Mouse (Mus musculus): Measurements from ENCODE around the gene Ergic1.

Gene Ergic1

DNA sequence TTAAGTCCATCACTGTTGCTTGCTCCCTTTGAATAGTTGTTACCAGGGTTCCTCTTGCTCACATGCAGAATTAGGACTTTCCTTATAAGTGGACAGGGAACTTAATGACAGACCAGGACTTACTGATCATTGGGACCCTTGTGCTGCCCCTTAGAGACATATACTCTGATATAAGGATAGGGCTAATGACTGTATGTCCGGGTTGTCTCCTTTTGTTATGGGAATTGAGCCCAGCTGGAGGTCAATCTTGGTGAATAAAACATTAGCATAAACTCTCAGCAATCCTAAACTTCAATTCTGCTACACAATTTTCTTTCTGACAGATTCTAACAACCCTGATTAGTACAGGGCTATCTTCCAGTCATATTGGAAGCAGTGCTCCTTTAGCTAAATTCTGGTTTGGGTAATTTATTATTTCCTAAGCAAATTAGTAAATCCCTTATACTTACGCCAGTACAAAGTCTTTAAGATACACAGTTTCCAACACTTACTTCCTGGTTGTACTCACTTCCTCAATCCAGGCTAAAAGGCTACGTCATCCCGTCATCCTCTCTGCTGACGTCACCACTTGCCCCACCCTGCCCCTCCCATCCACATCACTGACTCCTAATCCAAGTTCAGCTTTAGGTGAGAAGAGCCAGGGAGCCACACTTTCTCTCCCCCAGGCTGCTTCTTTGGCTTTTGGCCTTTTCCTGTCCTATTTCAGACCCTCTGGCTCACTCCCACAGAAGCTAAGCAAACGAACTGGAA, 23.4 kb upstream of the Ergic1 start:
- no peak for DNase-seq (ENCODE audit: low read depth, low spot score)

DNA sequence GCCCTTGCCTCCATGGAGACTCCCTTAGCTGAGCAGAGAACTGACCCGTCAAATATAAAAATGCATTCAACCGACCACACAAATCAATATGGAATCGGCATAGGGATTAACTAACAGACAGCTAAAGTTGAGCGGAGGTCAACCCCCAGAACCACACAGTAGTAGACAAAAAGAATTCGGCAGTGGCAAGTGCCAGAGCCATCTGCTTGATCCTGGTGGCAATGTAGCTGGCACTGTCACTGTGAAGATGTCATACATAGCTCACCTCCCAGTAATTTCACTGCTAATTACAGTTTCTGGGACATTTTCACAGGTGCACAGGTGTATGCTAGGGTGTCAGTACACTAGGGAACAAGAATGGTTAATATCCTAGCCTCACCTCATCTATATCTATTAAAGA, 21.2 kb upstream of the Ergic1 start:
- DNase-seq (ENCODE audit: low read depth, low spot score): peak; percentile 81

DNA sequence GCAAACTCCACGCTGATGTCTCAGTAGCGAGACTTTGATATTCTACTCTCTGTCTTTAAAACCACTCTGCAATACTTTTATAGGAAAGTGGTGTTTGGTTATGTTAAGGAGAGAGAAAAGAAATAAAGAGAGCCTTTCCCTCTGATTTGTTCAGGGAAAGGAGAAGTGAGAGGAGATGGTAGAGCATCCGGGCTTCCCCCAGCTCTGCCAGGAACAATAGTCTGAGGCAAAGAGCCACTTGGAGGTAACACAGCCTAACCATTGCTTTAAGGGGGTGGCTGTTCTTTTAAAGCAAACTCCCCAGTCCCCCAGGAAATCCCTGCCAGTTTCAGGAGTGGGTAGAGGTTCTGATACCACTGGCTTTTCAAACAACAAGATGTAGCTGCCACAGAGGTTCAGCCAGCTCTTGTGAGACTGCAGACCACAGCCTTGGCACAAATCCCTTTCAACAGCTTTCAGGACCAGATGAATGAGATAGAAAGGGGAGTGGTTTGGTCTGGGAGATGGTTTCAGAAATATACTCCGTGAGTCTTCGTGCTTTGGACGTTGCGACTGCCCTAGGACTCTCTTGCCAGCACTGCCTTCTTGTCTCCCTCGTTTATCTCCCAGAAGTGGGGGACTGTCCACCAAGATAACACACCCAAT, 16.8 kb upstream of the Ergic1 start:
- no peak for DNase-seq (ENCODE audit: low read depth, low spot score)

DNA sequence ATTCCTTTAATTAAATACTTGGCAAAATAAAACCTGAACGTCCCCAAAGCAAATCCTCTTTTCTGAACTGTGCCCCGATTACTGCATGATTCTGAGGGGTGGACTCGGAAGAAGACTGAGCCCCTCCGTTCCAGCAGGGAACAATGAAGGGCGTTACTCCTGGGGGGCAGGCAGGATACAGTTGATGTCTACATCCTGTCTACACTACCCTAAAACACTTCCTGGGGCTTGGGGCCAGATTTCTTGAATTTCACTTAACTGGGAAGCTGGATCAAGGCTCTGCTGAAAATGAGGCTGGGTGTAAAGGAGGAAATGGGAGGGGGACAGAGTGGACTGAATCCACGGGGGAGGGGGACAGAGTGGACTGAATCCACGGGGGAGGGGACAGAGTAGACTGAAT, 13.5 kb upstream of the Ergic1 start:
- no peak for DNase-seq (ENCODE audit: low read depth, low spot score)

DNA sequence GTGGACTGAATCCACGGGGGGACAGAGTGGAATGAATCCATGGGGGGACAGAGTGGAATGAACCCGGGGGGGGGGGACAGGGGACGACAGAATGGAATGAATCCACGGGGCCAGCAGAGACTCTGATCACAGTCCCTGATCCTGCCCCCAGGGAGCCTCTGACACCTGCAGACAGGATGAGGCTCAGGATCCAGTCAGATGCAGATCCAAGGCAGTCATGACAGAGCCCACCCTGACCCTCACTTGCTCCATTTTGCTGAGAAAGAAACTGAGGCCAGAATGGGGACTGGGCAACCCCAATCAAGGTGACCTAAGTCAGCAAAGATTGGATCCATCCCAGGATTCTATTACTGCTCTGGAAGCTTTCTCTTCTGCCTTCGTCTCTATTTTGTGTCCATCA, 12.7 kb upstream of the Ergic1 start:
- DNase-seq (ENCODE audit: low read depth, low spot score): no peak

DNA sequence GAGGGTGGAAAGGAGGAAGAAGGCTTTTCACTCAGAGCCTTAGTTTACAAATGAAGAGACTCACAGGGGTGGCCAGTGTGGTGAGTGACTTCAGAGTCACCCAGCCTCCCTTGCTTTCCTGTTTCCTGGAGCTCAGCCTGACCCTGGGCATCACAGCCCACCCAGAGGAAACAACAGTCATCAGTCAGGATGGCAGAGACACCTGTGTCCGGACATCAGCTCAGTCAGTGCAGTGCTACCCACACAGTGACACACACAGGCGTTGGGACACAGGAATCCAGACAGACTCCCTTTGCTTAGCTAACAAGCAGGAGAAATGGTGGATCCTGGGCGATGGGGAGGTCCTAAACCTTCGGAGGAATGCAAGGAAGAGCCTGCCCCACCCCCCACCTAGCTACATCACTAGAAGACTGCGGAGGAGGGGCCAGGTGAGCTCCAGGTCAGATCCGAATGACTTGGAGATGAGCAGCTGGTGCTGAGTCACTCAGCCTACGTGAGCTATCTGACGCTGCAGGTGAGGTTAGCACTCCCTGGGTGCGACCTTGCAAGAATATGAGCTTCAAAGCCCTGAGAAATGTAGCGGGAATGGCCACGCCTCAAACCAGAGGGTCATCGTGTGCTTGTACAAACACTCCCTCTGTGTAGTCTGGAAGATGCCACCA, 12.0 kb upstream of the Ergic1 start:
- peak; percentile 67 for DNase-seq (ENCODE audit: low read depth, low spot score)

DNA sequence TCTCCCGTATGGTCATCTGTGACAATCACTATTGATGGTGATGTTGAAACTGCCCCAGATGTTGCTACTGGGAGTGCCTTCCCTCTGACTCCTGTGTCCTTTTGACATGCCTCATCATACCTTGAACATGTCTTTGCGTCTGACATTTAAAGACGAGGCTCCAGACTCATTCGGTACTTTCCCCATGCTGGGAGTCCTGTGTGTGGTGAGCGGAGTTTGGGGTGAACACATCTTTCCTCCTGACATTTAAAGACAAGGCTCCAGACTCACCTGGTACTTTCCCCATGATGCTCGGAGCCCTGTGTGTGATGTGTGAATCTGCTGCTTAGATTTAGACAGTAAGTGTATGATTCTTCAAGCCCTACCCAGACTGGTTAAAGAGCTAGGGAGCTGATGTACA, 10.2 kb upstream of the Ergic1 start:
- DNase-seq (ENCODE audit: low read depth, low spot score): no peak

DNA sequence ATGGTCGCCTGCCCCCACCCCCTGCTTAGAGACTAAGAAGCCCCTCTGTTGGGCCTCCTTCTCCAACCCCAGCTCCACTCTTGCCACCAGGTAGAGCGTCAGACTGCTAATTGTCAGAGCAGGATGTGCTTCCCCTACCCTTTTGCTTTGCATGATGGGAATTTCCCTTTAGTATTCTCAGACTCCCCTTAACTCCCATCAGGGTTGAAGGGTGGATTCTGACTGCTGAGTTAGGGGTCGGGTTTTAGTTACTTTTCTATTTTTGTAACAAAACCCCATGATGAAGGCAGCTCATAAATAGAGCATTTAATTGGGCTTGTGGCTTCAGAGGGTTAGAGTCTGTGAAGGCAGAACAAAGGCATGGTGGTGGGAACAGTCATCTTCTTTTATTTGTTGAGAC, 8.3 kb upstream of the Ergic1 start:
- DNase-seq (ENCODE audit: low read depth, low spot score): no peak

DNA sequence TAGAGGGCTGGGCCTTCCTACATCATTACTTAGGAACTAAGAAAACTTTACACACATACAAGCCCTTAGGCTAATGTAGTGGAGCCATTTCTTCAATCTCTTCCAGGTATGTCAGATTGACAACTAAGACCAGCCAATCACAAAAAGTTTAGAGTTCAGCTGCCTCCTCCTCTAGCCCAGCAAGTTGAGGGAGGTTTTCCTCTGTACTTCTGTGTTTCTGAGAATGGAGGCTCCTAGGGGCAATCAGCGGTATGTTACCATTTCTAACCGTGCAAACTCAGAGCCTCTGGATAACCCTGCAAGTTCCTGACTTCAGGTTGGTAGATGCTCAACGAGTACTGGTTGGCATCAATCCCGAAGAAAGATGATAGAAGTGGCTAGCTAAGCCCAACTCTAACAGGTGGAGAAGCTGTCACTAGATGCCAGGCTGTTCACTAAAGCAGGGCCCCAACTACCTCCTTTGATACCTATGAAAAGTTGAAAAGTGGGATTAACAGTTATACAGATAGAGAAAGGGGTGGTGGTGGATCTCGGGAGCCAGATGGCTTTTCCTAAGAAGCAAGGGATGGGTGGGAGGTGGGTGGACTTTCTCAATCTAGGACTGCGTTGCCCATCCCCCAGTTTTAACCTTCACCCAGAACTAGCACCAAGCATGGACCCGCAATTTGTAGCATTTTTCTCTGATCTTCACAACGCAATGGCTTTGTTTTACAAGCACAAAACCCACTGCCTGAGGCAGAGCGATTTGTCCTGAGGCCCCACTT, 581 bp upstream of the Ergic1 start:
- peak; percentile 44 for DNase-seq (ENCODE audit: low read depth, low spot score)

DNA sequence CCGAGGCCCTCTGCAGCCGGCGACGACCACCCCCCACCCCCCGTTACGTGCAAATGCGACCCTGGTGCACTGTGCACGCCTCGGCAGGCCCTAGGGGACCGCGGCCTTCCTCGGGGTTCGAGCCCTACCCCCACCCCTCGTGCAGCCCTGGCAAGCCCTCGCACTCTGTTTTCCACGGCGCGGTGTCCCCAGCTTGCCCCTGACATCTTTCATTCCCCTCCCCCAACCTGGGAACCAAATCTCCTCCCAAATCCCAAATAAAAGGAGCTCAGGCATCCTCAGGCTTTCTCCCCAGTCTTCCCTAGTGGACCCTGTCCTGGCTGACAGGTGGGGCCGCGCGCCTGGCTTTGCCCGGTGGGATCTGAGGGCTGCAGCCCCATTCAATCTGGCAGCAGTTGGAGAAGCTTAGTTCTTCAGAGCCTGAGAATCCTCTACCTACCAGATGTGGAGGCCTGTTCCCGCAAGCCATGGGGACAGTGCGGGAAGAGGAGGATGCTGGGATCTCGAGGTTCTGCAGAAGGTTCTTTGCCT, 427 bp downstream of the Ergic1 start, which contains the start of gene Dusp1:
Gene Dusp1, minus strand, starts transcription at position 478 of the 531 bp plus-strand sequence.
- DNase-seq (ENCODE audit: low read depth, low spot score): peak; percentile 51

DNA sequence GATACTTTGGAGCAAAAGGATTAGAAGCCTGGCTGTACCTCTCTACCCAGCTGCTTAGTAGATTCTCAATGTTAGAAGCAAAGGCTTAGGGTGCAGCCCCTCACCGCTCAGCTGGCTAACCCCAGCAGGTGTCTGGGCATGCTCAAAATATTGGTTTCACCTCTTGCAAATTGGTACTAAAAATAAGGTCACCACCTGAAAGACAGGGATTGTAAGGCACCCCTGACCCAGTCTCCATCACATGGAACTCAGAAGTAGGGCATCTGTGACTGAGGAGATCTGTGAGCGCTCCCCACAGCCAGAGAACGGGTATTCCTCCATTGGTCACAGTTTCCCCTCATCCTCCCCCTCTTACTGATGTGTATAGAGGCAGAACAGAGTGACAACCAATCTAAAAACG, 1.0 kb downstream of the Ergic1 start:
- peak; percentile 51 for DNase-seq (ENCODE audit: low read depth, low spot score)

DNA sequence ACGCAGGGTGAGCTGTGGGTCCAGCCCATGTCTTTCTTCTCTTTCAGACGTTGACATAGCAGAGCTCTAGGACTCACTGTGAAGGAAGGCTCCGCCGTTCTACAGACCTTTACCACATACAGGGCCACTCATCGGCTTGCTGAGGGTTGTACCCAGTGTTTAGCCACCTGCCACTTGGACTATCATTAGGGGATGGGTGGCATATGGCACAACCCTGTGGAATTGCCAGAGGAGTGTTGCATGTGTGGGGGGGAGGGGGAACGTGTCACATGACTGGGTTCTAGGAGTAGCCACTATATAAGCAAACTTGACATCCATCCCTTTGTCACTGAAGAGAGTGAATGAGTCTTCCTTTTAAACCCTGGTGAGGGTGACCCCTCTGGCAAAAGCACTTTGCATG, 2.2 kb downstream of the Ergic1 start:
- peak; percentile 73 for DNase-seq (ENCODE audit: low read depth, low spot score)

DNA sequence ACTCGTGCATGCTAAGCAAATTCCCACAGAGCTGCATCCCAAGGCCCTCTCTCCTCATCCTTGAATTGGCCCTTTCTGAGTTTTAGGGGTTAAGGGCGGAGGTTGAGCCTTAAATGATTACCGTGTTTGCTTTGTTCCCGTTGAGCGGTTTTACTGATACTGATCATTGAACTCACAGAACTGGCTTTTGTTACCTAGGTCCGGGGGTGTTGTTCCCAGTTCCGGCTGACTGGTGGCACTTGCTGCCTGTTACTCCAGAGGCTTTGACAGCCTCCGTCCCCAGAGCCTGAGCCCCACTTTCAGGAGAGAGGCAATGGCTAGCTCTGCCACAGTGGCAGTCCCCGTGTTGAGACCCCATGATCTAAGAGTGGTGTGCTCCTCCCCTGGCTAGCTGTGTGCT, 3.1 kb downstream of the Ergic1 start:
- DNase-seq (ENCODE audit: low read depth, low spot score): no peak

DNA sequence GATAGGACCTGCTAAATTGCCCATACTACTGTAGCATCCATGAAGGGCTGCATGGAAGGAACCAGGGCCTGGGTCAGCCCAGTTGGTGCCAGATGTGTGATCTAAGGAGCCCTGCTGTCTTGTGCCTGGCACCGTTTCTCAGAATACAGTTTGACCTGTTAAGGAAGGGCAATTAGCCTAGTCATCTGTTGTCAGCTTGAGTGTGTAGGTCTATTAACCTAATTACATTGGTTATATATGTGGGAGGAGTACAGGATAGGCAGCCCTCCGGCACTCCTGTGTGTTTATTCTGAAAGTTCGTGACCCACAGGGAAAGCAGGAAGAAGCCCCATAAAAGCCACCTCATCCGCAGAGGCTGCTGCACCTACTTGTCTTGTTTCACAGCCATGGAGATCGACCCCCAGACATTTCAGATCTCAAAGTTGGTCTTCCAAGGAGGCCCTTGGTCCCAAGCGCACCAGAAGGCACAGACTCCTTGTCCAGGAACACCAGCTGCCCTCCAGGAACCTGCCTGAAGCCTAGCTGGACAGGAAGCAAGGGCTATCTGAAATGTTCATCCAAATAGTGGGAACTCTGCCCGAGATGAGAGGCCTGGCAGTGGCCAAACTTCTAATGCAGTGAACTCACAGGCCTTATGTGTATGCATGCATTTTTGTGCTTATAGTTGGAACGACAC, 6.0 kb downstream of the Ergic1 start:
- peak; percentile 62 for DNase-seq (ENCODE audit: low read depth, low spot score)

DNA sequence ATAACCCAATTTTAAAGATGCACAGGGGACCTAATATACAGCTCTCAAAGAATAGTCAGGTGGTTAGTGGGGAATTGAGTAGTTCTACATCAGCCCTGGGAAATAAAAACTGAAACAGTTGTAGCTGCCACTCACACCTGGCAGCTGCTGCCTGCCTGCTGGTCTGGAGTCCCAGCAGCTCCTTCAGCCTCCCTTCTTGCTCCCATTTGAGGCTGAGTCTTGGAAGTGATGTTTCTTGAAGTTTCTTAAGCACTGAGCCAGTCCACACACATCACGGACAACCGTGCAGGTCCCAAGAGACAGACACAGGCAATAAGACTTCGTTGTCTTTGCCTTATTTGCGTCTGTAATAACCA, 6.5 kb downstream of the Ergic1 start:
- DNase-seq (ENCODE audit: low read depth, low spot score): no peak

DNA sequence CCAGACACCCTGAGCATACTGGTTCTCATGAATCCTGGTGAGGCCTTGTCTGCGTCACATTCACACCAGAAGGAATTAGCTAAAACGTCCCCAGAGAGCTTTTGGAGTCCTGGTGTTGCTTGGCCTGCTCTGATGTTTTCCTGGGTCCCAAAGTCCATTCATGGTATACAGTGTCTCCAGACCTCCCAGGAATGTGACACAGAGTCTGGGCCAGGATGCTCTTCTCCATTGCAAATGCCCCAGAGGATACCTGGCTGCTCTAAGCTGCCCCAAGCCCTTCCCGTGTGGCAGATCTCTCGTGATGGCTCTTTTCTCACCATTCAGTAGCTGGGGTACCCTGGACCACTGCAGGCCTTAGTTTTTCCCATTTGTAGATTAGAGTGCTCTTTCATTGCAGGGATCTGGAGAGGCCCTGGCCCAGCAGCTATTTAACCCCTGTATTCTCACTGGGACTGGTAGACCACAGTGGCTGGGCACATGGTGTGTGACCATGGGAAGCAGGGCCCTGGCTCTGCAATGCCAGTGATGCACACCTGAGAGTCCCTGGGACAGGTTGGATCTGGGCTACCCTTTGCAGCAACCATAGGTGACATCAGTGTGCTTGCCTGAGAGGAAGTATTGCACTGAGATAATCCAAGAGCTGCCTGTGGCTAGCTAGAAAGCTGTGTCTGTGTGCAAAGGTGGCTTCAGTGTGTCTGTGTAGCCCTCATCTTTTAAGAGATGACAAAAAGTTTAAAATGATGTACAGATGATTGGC, 8.5 kb downstream of the Ergic1 start:
- no peak for DNase-seq (ENCODE audit: low read depth, low spot score)

DNA sequence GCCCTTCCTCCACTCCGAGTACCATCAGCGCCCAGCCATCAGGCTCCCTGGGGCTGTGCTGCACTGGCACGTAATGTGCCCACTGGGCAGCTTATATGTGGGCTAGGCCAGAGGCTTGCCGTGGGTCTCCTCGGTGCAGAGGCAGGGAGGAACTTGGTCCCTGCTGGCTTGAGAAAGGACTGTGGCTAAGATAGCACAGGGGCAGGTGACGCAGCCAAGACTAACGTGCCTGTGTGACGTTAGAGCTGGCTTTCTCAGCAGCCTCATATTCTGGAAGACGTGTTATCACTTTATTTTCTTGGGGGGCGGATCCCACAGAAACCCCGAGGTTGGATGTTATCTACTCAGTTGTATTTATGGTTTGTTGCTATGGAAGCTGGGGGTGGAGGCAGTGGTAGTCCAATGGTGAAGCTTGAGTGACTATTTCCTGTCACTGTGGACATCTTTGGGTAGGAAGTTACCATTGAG, 9.4 kb downstream of the Ergic1 start:
- no peak for DNase-seq (ENCODE audit: low read depth, low spot score)

DNA sequence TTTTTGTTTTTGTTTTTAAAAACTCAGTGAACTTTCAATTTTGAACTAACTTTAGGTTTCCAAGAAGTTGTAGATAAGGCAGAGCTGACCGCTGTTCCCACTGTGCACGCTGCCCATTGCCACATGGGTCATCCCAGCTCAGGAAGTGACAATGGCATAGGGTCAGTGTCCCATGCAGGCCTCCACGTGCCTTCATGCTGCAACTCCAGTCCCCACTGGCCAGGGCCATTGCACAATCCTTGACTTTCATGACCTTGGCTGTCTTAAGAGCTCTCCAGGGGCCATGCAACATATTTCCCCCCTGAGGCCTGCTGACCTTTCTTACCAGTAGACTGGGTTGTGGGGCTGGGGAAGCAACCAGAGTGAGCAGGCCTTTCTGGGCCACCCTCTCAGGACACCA, 10.1 kb downstream of the Ergic1 start:
- DNase-seq (ENCODE audit: low read depth, low spot score): no peak

DNA sequence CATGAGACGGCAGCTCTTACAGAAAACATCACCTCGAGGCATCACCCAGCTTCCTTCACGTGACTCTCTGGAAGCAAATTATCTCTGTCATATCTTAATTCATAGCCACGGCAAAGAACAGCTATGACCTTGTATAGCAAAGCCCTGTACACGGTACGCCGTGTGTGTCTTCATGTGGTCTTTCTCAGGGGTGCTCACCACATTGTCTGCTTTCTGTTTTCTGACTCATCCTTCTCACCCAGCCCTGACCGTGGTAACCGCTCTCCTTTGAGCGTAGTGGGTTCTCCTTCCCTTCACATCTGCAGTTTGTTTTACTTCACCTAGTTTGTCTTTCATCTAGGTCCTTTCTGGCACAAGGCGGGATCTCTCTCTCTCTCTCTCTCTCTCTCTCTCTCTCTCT, 11.0 kb downstream of the Ergic1 start:
- no peak for DNase-seq (ENCODE audit: low read depth, low spot score)

DNA sequence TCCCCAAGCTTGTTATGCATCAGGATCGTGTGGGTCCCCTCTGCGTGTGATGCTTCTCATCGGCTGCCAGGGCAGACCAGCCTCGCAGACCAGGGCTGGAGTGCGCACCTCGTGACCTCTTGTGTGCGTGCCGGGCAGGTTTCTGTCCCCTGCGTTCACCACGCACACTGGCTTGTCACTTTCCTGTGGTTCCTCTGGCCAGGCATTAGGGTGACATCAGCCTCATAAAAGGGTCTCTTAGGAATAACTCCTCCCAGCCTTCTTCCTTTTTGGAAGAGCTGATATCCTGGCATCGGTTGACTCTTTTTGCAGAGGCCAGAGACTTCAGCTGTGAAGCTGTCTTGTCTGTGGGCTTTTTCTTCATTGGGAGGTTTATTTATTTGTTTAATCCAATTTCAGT, 12.8 kb downstream of the Ergic1 start:
- DNase-seq (ENCODE audit: low read depth, low spot score): no peak

DNA sequence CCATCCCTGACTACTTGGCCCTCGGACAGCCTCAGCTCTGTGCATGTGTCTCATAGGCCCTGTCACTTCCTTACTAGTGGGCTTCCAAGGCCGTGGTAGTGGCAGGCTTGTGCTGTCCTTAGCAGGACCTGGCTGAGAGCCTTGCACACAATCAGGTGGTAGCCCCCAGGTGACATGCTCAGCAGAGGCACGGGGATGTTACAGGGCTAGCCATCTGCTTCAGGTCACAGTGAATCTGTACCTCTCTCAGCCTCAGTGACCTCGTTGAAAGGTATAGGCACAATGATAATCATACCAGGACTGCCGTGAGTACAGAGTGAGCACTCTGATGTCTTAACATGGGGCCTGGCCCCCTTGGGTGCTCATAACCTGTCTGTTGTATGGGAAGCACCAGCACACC, 13.4 kb downstream of the Ergic1 start:
- DNase-seq (ENCODE audit: low read depth, low spot score): peak; percentile 39
